Mouse (Mus musculus) liver, embryonic 15.5 days (tissue): ENCODE results near the gene Gjd2. TPM values are rescaled to one million over a fixed set of nuclear protein-coding genes. Genes with fewer than 3 reads are reported as not detected.

ENCODE experiments used
- polyA plus RNA-seq: library from polyadenylated mRNA; unstranded; fragments of >200 nt; fragmentation: Nextera tagmentation; extraction: Ambion mirVana; gene quantifications from 2 replicates; pipeline ENCODE4 v1.2.1, GENCODE M21; 2015

The Gjd2 gene
- polyA plus RNA-seq, 1 experiment from 2014 or later = not detected

Other genes starting within 250 kb of the Gjd2 start
- 0.09 and 0.14 TPM in 2 replicates for gene Scg5, start 184.5 kb downstream of the Gjd2 start, polyA plus RNA-seq
- gene Arhgap11a, start 165.0 kb downstream of the Gjd2 start, polyA plus RNA-seq = 16.3 and 17.1 TPM in 2 replicates
- 62.8 and 97.5 TPM in 2 replicates for gene Actc1, start 39.9 kb upstream of the Gjd2 start, polyA plus RNA-seq
- gene Aqr, start 173.4 kb upstream of the Gjd2 start, polyA plus RNA-seq = 16.9 and 18.9 TPM in 2 replicates
- gene Zfp770, start 187.8 kb upstream of the Gjd2 start, polyA plus RNA-seq = 1.3 TPM in 2 replicates